Mouse (Mus musculus): ENCODE data around the gene Far1. TPM values are rescaled to one million over a fixed set of nuclear protein-coding genes. Genes with fewer than 3 reads are reported as not detected.
A peak's percentile ranks its signal among the peaks of the same experiment; 100 is the strongest.

The Far1 gene
- polyA plus RNA-seq, 1 experiment from 2014 or later: 15.4 TPM

GRCm38 (mm10) chr7:113582111-113582510, 68.5 kb downstream of the Far1 start:
- Histone ChIP-seq H3K36me3 (ENCODE audit: control insufficient read depth, insufficient read depth) (no peaks in the 10 kb centered on the region), H3K9ac (ENCODE audit: low read depth, low read length) (no peak overlapping the region), H3K4me3 (ENCODE audit: low read depth, low read length) (no peak overlapping the region), H3K4me1 (replicated peaks; ENCODE audit: control insufficient read depth, insufficient read depth, low read length) (no peaks in the 10 kb centered on the region), H3K27ac (ENCODE audit: low read depth, low read length) (no peak overlapping the region), H3K4me2 (replicated peaks; ENCODE audit: low read depth) (no peak overlapping the region), H3K9me3 (ENCODE audit: control insufficient read depth) (no peaks in the 10 kb centered on the region), H3K27me3 (replicated peaks; ENCODE audit: control insufficient read depth, insufficient read depth, low read length) (no peaks in the 10 kb centered on the region)
- no peak for ATAC-seq
- TF ChIP-seq CTCF (IDR thresholded peaks at IDR 0.05; ENCODE audit: low read depth): no peak
- WGBS: 91% methylated on average over 2 of the region's 2 CpGs

- H3K4me3 ChIP-seq (ENCODE audit: low read depth, low read length): no peak overlapping the region
- H3K27ac ChIP-seq (ENCODE audit: low read depth, low read length): no peak overlapping the region
- TF ChIP-seq CTCF (IDR thresholded peaks at IDR 0.05; ENCODE audit: low read depth): no peak
- no peak overlapping the region for H3K4me2 ChIP-seq (replicated peaks; ENCODE audit: low read depth)
- H3K4me1 ChIP-seq (replicated peaks; ENCODE audit: control insufficient read depth, insufficient read depth, low read length): peaks cover 6% of the 10 kb centered on the region; the same call in 1 of the 2 replicates
- no peak for ATAC-seq
- no peaks in the 10 kb centered on the region for H3K27me3 ChIP-seq (replicated peaks; ENCODE audit: control insufficient read depth, insufficient read depth, low read length)
- no peaks in the 10 kb centered on the region for H3K9me3 ChIP-seq (ENCODE audit: control insufficient read depth)
- WGBS: 90% methylated on average over 2 of the region's 2 CpGs
- H3K36me3 ChIP-seq (ENCODE audit: control insufficient read depth, insufficient read depth): no peaks in the 10 kb centered on the region
- H3K9ac ChIP-seq (ENCODE audit: low read depth, low read length): no peak overlapping the region
Measured at GRCm38 (mm10) chr7:113589211-113589610, 75.6 kb downstream of the Far1 start.

- Histone ChIP-seq H3K9me3 (ENCODE audit: control insufficient read depth) (no peaks in the 10 kb centered on the region), H3K36me3 (ENCODE audit: control insufficient read depth, insufficient read depth) (no peaks in the 10 kb centered on the region), H3K27me3 (replicated peaks; ENCODE audit: control insufficient read depth, insufficient read depth, low read length) (no peaks in the 10 kb centered on the region), H3K4me1 (replicated peaks; ENCODE audit: control insufficient read depth, insufficient read depth, low read length) (peaks cover 6% of the 10 kb centered on the region; the same call in 1 of the 2 replicates), H3K9ac (ENCODE audit: low read depth, low read length) (no peak overlapping the region), H3K27ac (ENCODE audit: low read depth, low read length) (no peak overlapping the region), H3K4me2 (replicated peaks; ENCODE audit: low read depth) (no peak overlapping the region), H3K4me3 (ENCODE audit: low read depth, low read length) (no peak overlapping the region)
- ATAC-seq: no peak
- no peak for TF ChIP-seq CTCF (IDR thresholded peaks at IDR 0.05; ENCODE audit: low read depth)
- 23% methylated on average over 1 of the region's 1 CpGs for WGBS
Measured at GRCm38 (mm10) chr7:113590330-113590729, 76.7 kb downstream of the Far1 start.

GRCm38 (mm10) chr7:113591084-113591483, 77.5 kb downstream of the Far1 start:
- no peaks in the 10 kb centered on the region for H3K9me3 ChIP-seq (ENCODE audit: control insufficient read depth)
- peaks cover 6% of the 10 kb centered on the region; the same call in 1 of the 2 replicates for H3K4me1 ChIP-seq (replicated peaks; ENCODE audit: control insufficient read depth, insufficient read depth, low read length)
- TF ChIP-seq CTCF (IDR thresholded peaks at IDR 0.05; ENCODE audit: low read depth): no peak
- peak; percentile 47 for ATAC-seq
- no peak overlapping the region for H3K27ac ChIP-seq (ENCODE audit: low read depth, low read length)
- no peaks in the 10 kb centered on the region for H3K36me3 ChIP-seq (ENCODE audit: control insufficient read depth, insufficient read depth)
- H3K9ac ChIP-seq (ENCODE audit: low read depth, low read length): no peak overlapping the region
- WGBS: 28% methylated on average over 1 of the region's 1 CpGs
- no peaks in the 10 kb centered on the region for H3K27me3 ChIP-seq (replicated peaks; ENCODE audit: control insufficient read depth, insufficient read depth, low read length)
- H3K4me3 ChIP-seq (ENCODE audit: low read depth, low read length): no peak overlapping the region
- H3K4me2 ChIP-seq (replicated peaks; ENCODE audit: low read depth): no peak overlapping the region

GRCm38 (mm10) chr7:113591557-113592354, 78.1 kb downstream of the Far1 start:
- Histone ChIP-seq H3K4me2 (replicated peaks; ENCODE audit: low read depth) (no peak overlapping the region), H3K9me3 (ENCODE audit: control insufficient read depth) (no peaks in the 10 kb centered on the region), H3K4me1 (replicated peaks; ENCODE audit: control insufficient read depth, insufficient read depth, low read length) (peaks cover 6% of the 10 kb centered on the region; the same call in 1 of the 2 replicates), H3K9ac (ENCODE audit: low read depth, low read length) (no peak overlapping the region), H3K27me3 (replicated peaks; ENCODE audit: control insufficient read depth, insufficient read depth, low read length) (no peaks in the 10 kb centered on the region), H3K4me3 (ENCODE audit: low read depth, low read length) (no peak overlapping the region), H3K36me3 (ENCODE audit: control insufficient read depth, insufficient read depth) (no peaks in the 10 kb centered on the region), H3K27ac (ENCODE audit: low read depth, low read length) (no peak overlapping the region)
- no peak for TF ChIP-seq CTCF (IDR thresholded peaks at IDR 0.05; ENCODE audit: low read depth)
- ATAC-seq: no peak
- WGBS: 77% methylated on average over 9 of the region's 9 CpGs

- WGBS: 90% methylated on average over 9 of the region's 9 CpGs
- H3K27ac ChIP-seq (ENCODE audit: low read depth, low read length): no peak overlapping the region
- H3K4me1 ChIP-seq (replicated peaks; ENCODE audit: control insufficient read depth, insufficient read depth, low read length): peaks cover 6% of the 10 kb centered on the region; the same call in 1 of the 2 replicates
- no peak for TF ChIP-seq CTCF (IDR thresholded peaks at IDR 0.05; ENCODE audit: low read depth)
- H3K4me2 ChIP-seq (replicated peaks; ENCODE audit: low read depth): no peak overlapping the region
- no peaks in the 10 kb centered on the region for H3K36me3 ChIP-seq (ENCODE audit: control insufficient read depth, insufficient read depth)
- H3K27me3 ChIP-seq (replicated peaks; ENCODE audit: control insufficient read depth, insufficient read depth, low read length): no peaks in the 10 kb centered on the region
- H3K9me3 ChIP-seq (ENCODE audit: control insufficient read depth): no peaks in the 10 kb centered on the region
- no peak overlapping the region for H3K4me3 ChIP-seq (ENCODE audit: low read depth, low read length)
- ATAC-seq: no peak
- no peak overlapping the region for H3K9ac ChIP-seq (ENCODE audit: low read depth, low read length)
Measured at GRCm38 (mm10) chr7:113592696-113593095, 79.1 kb downstream of the Far1 start.
